Mouse (Mus musculus) heart, adult 2 months (tissue): Measurements from ENCODE around the gene Prpf38b.
A peak's percentile ranks its signal among the peaks of the same experiment; 100 is the strongest.

Experiments used
- CTCF ChIP-seq: fragments of 200-600 bp; IDR thresholded peaks from 2 replicates; pipeline ENCODE4 v1.8.1; 2022; ENCODE audit warnings: antibody characterized with exemption, mild to moderate bottlenecking, moderate library complexity
- EP300 ChIP-seq: fragments of 200-500 bp; IDR thresholded peaks from 2 replicates; pipeline ENCODE4 v1.6.1; 2011; ENCODE audit warnings: low read depth, low read length, control low read depth; ENCODE audit not compliant: insufficient read depth
- POLR2A ChIP-seq: fragments of 200-500 bp; IDR thresholded peaks from 2 replicates; pipeline ENCODE4 v1.6.1; 2011; ENCODE audit warnings: mild to moderate bottlenecking, low read depth, low read length, control low read depth; ENCODE audit not compliant: insufficient read depth

DNA sequence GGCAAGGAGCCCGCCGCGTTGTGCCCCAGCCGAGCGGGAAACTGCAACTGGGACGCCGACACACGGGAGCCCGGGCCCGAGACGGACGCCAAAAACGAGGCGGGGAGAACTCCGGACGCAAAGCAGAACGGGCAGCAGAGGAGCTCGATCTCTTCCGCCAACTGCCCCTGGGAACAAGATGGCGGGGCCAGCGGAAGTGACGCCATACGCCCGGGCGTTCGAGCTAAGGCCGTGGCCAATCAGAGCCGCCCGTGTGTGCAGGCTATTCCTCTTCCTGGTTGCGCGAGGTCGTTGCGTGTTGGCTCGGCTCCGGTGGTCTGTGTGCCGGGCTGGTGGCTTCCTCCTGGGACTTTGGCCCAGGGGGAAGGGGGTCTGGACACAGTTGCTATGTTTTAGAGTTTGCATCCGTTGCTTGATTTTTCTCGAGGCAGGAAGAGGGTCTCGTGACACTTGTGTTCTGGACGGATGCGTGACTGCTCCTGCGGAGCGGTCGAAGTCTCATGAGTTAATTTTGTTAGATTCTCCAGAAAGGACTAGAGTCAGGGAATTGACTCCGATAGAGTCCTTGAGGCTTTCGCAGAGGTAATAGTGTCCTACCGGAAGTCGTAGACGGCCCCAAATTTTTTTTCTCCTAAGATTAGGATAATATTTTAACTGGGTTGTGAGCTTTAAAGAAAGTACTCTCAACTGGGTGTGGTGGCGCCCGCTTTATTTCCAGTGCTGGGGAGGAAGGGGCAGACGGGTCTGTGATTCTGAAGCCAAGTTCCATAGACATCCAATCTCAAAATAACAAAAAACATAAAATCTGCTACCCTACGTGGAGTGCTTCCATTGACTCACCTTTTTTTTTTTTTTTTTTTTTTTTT, at the start of gene Prpf38b:
- TF ChIP-seq CTCF, result no peak
- TF ChIP-seq POLR2A, result peak; percentile 93
- peak; percentile 61 for TF ChIP-seq EP300
